Mouse (Mus musculus) embryonic facial prominence, embryonic 10.5 days (tissue): ENCODE data around the gene Axl. TPM values are rescaled to one million over a fixed set of nuclear protein-coding genes. Genes with fewer than 3 reads are reported as not detected.

Source experiments
- DNase-seq: peaks from one replicate; pipeline ENCODE4 v3.0.0-alpha.2; 2017; ENCODE audit warnings: low spot score
- H3K27ac ChIP-seq: fragments of 300-500 bp; sonication (generic); replicated peaks from 2 replicates; pipeline ENCODE4 v1.5.1; 2016; ENCODE audit warnings: mild to moderate bottlenecking
- H3K27me3 ChIP-seq: fragments of 300-500 bp; sonication (generic); replicated peaks from 2 replicates; pipeline ENCODE4 v1.6.1; 2016; ENCODE audit warnings: low read depth, mild to moderate bottlenecking; ENCODE audit not compliant: poor library complexity, severe bottlenecking
- H3K36me3 ChIP-seq: fragments of 300-500 bp; sonication (generic); replicated peaks from 2 replicates; pipeline ENCODE4 v1.6.1; 2016; ENCODE audit warnings: mild to moderate bottlenecking, moderate library complexity
- H3K4me1 ChIP-seq: fragments of 300-500 bp; sonication (generic); 2 replicates; pipeline ENCODE4 v1.6.1; 2016
- H3K4me3 ChIP-seq: fragments of 300-500 bp; sonication (generic); 2 replicates; pipeline ENCODE4 v1.5.1; 2016; ENCODE audit warnings: mild to moderate bottlenecking, moderate library complexity
- H3K9me3 ChIP-seq: fragments of 300-500 bp; sonication (generic); 2 replicates; pipeline ENCODE4 v1.6.1; 2016; ENCODE audit warnings: mild to moderate bottlenecking
- WGBS: fragments of 180-500 bp; shearing (Covaris S2); methylation state at CpG from one replicate; pipeline ENCODE4 v1.1.7; 2016; 5-methylcytosine and 5-hydroxymethylcytosine counted together
- microRNA-seq: library from miRNA; unstranded; fragments of <30 nt; microRNA quantifications from one replicate; pipeline ENCODE4, GENCODE M21; 2017
- polyA plus RNA-seq: library from polyadenylated mRNA; unstranded; fragments of >200 nt; fragmentation: Nextera tagmentation; extraction: Ambion mirVana; gene quantifications from 2 replicates; pipeline ENCODE4 v1.2.1, GENCODE M21; 2016

The Axl gene
- polyA plus RNA-seq, 1 experiment from 2014 or later = 29.7 TPM

- 94% methylated on average over 8 of the region's 8 CpGs for WGBS
- peaks cover 54% of the 10 kb centered on the region for H3K36me3 ChIP-seq
- peaks cover 49% of the 10 kb centered on the region for H3K4me1 ChIP-seq
Measured at GRCm38 (mm10) chr7:25714581-25714980, 73.9 kb downstream of the Axl start.

DNA sequence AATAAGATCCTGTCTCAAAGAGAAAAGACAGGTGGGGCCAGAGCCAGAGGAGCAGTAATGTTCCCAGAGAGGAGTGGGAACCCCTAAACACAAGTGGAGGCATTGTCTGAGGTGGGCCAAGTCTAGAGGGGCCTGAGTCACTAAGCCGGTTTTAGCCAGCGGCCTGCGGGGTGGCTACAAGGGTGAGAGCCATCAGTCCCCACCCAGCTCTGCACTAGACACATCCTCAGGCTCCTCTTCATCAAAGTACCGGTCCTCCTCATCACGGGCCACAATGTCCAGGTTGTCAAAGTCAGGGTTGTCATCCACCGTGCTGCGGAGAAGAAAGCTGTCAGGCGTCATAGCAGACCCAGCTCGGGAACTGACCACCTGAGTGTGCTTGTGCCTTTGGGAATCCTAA lies 75.7 kb downstream of the Axl start:
- DNase-seq = no peak
- no peak overlapping the region for H3K4me3 ChIP-seq
- H3K27me3 ChIP-seq = no peaks in the 10 kb centered on the region
- peaks cover 52% of the 10 kb centered on the region for H3K36me3 ChIP-seq
- peak overlapping the region; percentile 75; the same call in 1 of the 2 replicates for H3K27ac ChIP-seq
- 88% methylated on average over 9 of the region's 9 CpGs for WGBS
- no peaks in the 10 kb centered on the region for H3K9me3 ChIP-seq
- peaks cover 49% of the 10 kb centered on the region for H3K4me1 ChIP-seq

More at GRCm38 (mm10) chr7:25714581-25714980, 73.9 kb downstream of the Axl start:
- DNase-seq = no peak
- Histone ChIP-seq H3K9me3 (no peaks in the 10 kb centered on the region), H3K27ac (no peak overlapping the region), H3K27me3 (no peaks in the 10 kb centered on the region), H3K4me3 (no peak overlapping the region)

- Histone ChIP-seq H3K27ac (peak overlapping the region; percentile 75), H3K4me1 (peaks cover 54% of the 10 kb centered on the region), H3K36me3 (peaks cover 50% of the 10 kb centered on the region), H3K27me3 (no peaks in the 10 kb centered on the region), H3K4me3 (peak overlapping the region; percentile 26), H3K9me3 (no peaks in the 10 kb centered on the region)
- WGBS = 16% methylated on average over 7 of the region's 7 CpGs
- peak; percentile 85 for DNase-seq
Measured at GRCm38 (mm10) chr7:25711731-25712197, 76.7 kb downstream of the Axl start.

DNA sequence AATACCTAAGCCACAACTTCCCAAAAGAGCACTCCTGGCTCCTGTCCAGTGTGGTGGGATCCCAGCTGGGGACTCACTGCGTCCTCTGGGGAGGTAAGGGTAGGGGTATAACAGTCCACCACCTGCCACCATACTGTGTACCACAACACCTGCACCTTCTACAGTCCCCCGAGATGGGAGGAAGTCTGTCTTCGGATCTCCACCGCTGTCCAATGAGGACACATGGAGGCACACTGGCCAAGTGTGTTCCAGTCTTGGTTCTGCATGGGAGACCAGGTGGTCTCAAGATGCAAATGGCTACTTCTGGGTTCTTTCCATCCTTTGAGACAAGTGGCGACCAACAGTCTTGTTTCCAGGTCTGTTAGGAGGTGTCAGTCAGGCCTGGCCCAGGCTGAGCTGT lies 77.3 kb downstream of the Axl start:
- peak overlapping the region; percentile 75 for H3K27ac ChIP-seq
- 64% methylated on average over 5 of the region's 5 CpGs for WGBS
- H3K4me3 ChIP-seq = peak overlapping the region; percentile 26
- peaks cover 57% of the 10 kb centered on the region for H3K4me1 ChIP-seq
- peaks cover 44% of the 10 kb centered on the region for H3K36me3 ChIP-seq
- no peak for DNase-seq
- 0 out of 2 replicates have a peak, but pooled peaks cover under 1% of the 10 kb centered on the region for H3K27me3 ChIP-seq
- H3K9me3 ChIP-seq = no peaks in the 10 kb centered on the region

GRCm38 (mm10) chr7:25710519-25711130 lies 77.9 kb downstream of the Axl start:
- no peaks in the 10 kb centered on the region for H3K9me3 ChIP-seq
- peaks cover 6% of the 10 kb centered on the region for H3K27me3 ChIP-seq
- H3K36me3 ChIP-seq = peaks cover 38% of the 10 kb centered on the region
- H3K4me3 ChIP-seq = peak overlapping the region; percentile 36
- DNase-seq = no peak
- H3K27ac ChIP-seq = peak overlapping the region; percentile 81
- WGBS = 4% methylated on average over 7 of the region's 7 CpGs
- peaks cover 60% of the 10 kb centered on the region for H3K4me1 ChIP-seq

- no peak for DNase-seq
- Histone ChIP-seq H3K27me3 (peaks cover 11% of the 10 kb centered on the region), H3K36me3 (peaks cover 32% of the 10 kb centered on the region), H3K4me3 (peak overlapping the region; percentile 36), H3K27ac (peak overlapping the region; percentile 81), H3K9me3 (no peaks in the 10 kb centered on the region), H3K4me1 (peaks cover 65% of the 10 kb centered on the region)
- 10% methylated on average over 12 of the region's 12 CpGs for WGBS
Measured at GRCm38 (mm10) chr7:25709961-25710360, 78.5 kb downstream of the Axl start.

- Histone ChIP-seq H3K27me3 (peaks cover 30% of the 10 kb centered on the region), H3K36me3 (peaks cover 9% of the 10 kb centered on the region), H3K27ac (peak overlapping the region; percentile 72), H3K4me3 (0 out of 2 replicates have a peak overlapping the region, but pooled peaks have one; percentile 8), H3K4me1 (peaks cover 80% of the 10 kb centered on the region), H3K9me3 (no peaks in the 10 kb centered on the region)
- WGBS = 51% methylated on average over 15 of the region's 15 CpGs
- DNase-seq = no peak
Measured at GRCm38 (mm10) chr7:25707581-25708292, 80.8 kb downstream of the Axl start.

Small RNA genes lying within 50 kb of the gene (microRNA-seq; reads per million reads assigned to microRNA genes)
- not detected for gene Gm24865

Other genes with a start within 250 kb of the Axl start
- gene Ceacam2, start 248.8 kb downstream of the Axl start, polyA plus RNA-seq = 0.08 TPM in 1 of 2 replicates, not detected in the other
- gene Erich4, start 172.8 kb downstream of the Axl start, polyA plus RNA-seq = not detected in 2 replicates
- gene Dmac2, start 169.3 kb downstream of the Axl start, polyA plus RNA-seq = 31.6 and 34.8 TPM in 2 replicates
- gene B3gnt8, start 162.1 kb downstream of the Axl start, polyA plus RNA-seq = 0.99 and 1.3 TPM in 2 replicates
- 54.9 and 59.2 TPM in 2 replicates for gene Bckdha, start 129.7 kb downstream of the Axl start, polyA plus RNA-seq
- 93.5 and 101 TPM in 2 replicates for gene Exosc5, start 129.5 kb downstream of the Axl start, polyA plus RNA-seq
- 2.6 and 3.6 TPM in 2 replicates for gene Tmem91, start 113.5 kb downstream of the Axl start, polyA plus RNA-seq
- gene B9d2, start 107.9 kb downstream of the Axl start, polyA plus RNA-seq = 33.5 and 34.1 TPM in 2 replicates
- gene Tgfb1, start 101.7 kb downstream of the Axl start, polyA plus RNA-seq = 1.2 and 1.5 TPM in 2 replicates
- 31.6 and 33.2 TPM in 2 replicates for gene Ccdc97, start 69.6 kb downstream of the Axl start, polyA plus RNA-seq
- 60.8 and 62.5 TPM in 2 replicates for gene Hnrnpul1, start 33.9 kb downstream of the Axl start, polyA plus RNA-seq
- 2.5 and 2.9 TPM in 2 replicates for gene Cyp2s1, start 28.2 kb upstream of the Axl start, polyA plus RNA-seq
- 0.10 TPM in 1 of 2 replicates, not detected in the other for gene Cyp2b10, start 108.9 kb upstream of the Axl start, polyA plus RNA-seq